Mouse (Mus musculus): ENCODE measurements around the gene Nsg2.

The Nsg2 gene

GRCm38 (mm10) chr11:32011867-32012603 is 11.8 kb downstream of the Nsg2 start:
- peak in 1 of 2 experiments; percentile 74 for DNase-seq (ENCODE audit: low spot score in 2 of 2)

- DNase-seq (ENCODE audit: low spot score in 2 of 2), result no peak
These were observed 12.8 kb downstream of the Nsg2 start for GRCm38 (mm10) chr11:32013014-32013427.

GRCm38 (mm10) chr11:32013561-32013960 is 13.3 kb downstream of the Nsg2 start:
- DNase-seq (ENCODE audit: low spot score in 2 of 2), result no peak

DNA sequence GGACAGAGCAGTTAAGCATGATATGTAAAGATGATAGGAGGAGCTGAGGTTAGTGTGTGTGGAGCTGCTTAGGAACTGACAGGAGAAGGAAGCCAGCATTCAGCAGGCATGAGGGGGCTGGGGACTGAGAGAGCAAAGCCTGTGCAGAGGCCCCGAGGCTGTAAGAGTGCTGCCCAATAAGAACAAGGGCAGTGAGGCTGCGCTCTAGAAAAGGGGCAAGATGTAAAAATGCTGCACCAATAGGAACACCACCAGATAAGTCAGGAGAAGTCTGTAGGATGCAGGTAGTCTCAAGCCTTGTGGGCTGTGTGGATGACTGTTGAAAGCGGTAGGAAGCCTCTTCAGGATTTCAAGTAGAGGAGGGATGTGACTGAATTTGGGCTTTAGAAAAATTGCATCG is 17.9 kb downstream of the Nsg2 start:
- DNase-seq (ENCODE audit: low spot score in 2 of 2), result peak in 1 of 2 experiments; percentile 43

DNA sequence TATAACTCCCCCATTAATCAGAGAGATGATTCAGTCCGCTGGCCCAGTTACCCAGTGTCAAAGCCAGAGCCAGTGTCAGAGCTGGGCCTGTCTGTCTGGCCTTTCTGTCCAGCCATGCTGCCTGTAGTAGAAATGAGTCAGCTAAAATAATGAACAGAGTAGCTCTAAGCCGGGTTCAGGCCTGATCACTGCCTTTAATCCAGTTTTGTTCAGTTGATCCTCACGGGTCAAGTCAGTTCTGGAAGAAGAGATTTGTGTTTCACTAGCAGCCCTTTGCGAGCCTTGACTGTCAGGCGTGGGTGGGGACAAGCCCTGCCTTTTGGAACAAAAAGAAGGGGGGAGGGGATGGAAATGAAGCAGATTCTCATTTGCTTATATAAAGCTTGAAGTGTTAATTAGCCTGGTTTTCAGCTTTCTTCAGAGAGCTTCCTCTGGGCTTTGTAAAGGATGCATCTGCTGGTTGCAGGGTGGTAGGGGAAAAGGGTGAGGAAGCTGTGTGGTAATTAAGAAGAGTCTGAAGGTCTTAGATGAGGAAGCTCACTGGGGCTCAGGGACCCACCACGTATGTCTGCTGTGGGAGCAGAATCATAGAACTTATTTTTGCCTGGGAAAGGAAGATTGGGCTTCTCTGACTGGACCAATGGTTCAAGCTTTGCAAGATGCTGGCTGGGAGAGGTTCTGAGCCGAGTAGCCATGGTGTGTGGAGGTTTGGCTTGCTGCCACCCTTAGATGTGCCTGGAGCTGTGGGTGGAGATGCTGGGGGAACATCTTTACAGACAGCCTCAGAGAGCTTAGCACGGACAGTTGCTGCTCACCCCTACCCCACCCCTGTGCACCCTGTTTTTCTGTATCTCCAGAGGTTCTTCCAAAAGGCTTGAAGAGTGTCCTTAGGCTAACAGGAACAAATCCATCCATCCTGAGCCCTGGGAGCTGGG is 20.0 kb downstream of the Nsg2 start:
- DNase-seq (ENCODE audit: low spot score in 2 of 2), result peak; percentile 57 to 61

DNA sequence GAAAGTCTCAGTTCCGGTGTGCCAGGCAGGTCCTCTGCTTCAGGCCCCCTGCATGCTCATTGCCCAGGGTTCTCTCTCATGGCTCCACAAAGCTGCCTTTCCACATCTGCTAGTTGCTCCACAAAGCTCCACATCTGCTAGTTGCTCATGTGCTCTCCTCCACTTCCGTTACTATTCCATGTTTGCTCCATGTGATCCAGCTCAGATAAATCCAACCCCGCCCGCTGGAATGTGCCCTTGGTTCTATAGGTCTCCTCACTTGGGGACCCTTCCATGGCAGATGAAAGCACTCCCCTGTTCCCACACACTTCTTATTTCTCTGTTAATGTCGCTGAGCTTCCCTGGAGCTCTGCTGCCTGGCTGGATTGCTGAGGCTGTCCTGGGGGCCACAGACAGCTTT is 26.4 kb downstream of the Nsg2 start:
- DNase-seq (ENCODE audit: low spot score in 2 of 2), result no peak

DNA sequence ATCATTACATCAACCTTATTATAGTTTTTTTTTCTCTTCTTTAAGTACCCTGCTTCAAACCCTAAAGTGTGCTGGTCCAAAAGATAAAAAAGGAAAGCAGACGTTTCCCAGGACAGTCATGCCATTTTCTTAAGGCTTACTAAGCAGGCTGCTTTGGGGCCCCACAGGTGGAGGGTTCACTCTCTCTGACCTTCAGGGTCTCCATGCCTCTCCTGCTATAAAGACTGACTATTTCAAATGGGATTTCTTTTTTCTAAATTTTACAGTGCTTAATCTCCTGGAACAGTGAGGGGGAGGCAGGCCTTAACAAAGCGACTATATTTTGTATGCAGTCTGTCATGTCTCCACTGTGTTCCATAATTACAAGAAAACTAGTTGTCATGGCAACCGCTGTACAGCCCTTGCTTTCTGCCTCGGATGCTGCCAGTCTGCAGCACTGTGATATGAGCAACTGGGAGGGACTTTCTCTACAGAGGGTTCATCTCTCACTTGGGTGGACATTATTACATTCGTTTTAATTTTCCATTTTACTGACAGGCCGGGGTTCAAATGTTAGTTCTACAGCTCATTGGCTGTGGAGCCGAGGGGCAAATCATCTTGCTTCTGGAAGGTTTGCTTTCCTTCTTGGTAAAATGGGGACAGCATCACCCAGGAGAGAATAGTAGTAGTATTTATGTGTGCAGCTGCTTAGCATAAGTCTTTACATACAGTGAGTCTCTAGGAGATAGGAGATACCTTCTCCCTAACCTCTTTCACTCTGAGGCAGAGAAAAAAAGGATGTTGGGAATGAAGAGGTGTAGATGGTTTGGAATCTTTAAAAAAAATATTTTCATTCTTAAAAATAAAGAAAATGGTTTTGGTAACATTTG is 27.4 kb downstream of the Nsg2 start:
- peak in 1 of 2 experiments; percentile 79 for DNase-seq (ENCODE audit: low spot score in 2 of 2)

GRCm38 (mm10) chr11:32028605-32029004 is 28.3 kb downstream of the Nsg2 start:
- no peak for DNase-seq (ENCODE audit: low spot score in 2 of 2)

DNA sequence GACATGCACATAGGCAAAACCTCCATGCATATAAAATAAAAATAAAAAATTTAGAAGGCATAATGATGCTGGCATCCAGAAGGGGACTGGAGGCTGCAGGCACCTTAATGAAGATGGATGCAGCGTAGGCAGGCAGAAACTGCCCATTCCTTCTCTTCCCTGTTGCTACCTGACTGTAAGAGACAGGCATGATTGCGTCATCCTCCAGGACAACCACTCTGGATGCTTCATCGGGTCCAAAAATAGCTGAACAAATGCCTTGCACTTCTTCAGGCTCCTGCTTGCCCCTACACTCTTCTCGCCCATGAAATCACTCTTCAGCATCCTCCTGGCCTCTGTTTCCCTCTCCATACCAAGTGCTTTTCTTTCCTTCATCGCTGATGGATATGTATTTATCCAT is 29.1 kb downstream of the Nsg2 start:
- no peak for DNase-seq (ENCODE audit: low spot score in 2 of 2)

DNA sequence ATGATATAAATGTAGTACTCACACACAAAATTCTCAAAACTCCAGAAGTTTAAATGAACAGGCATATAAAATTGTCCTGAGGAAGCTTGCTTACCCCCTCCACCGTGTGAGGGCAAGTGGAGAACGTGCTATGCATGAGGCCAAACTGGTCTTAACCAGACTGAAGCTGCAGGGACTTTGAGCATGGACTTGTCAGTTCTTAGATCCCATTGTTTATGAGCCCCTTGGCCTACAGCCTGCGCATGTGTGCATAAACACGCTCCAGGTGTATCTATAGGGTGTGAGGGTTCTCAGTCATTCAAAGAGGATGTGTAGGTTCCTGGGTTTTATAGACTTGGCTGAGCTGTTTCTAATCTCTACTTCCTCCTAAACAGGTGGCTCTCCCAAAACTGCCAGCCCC is 31.1 kb downstream of the Nsg2 start:
- no peak for DNase-seq (ENCODE audit: low spot score in 2 of 2)

GRCm38 (mm10) chr11:32032053-32032452 is 31.8 kb downstream of the Nsg2 start:
- DNase-seq (ENCODE audit: low spot score in 2 of 2), result no peak

DNA sequence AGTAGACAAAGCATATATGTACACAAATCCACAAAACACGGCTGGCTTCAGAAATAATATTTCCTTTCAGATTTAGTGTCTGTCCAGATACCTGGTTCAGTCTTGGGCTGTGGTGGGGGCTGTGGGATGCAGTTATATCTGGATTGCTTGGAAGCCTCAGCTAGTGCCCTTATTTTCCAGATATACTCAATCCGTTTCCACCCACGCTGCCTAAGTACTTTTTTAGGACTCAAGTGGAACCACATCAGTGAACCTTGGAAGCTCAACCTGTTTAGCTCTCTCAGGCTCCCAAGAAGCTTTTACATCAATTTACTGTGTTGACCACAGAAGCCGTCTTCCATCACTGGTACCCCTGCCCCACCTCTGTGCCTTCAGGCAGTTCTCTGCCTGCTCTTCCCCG is 35.6 kb downstream of the Nsg2 start:
- peak in 1 of 2 experiments; percentile 58 for DNase-seq (ENCODE audit: low spot score in 2 of 2)

- DNase-seq (ENCODE audit: low spot score in 2 of 2), result no peak
These were observed 39.4 kb downstream of the Nsg2 start for GRCm38 (mm10) chr11:32039656-32040055.

DNA sequence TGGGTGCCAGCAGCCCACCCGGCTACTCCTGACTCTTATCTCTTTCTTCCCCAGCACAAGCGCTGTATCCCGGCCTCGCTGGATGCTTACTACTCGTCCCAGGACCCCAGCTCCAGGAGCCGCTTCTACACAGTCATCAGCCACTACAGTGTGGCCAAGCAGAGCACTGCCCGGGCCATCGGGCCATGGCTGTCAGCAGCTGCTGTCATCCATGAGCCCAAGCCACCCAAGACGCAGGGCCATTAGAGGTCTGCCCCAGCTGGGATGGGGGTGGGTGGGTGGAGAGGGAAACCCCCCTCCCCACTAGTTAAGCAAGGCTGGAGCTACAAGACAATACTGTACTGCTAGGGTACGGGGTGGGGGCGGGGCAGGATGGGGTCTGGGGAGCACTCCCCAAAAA is 57.1 kb downstream of the Nsg2 start:
- no peak for DNase-seq (ENCODE audit: low spot score in 2 of 2)

- no peak for DNase-seq (ENCODE audit: low spot score in 2 of 2)
These were observed 57.6 kb downstream of the Nsg2 start for GRCm38 (mm10) chr11:32057861-32058260.

GRCm38 (mm10) chr11:32061020-32061419 is 60.8 kb downstream of the Nsg2 start:
- peak in 1 of 2 experiments; percentile 40 for DNase-seq (ENCODE audit: low spot score in 2 of 2)

GRCm38 (mm10) chr11:32061874-32062273 is 61.6 kb downstream of the Nsg2 start:
- peak; percentile 64 to 69 for DNase-seq (ENCODE audit: low spot score in 2 of 2)

DNA sequence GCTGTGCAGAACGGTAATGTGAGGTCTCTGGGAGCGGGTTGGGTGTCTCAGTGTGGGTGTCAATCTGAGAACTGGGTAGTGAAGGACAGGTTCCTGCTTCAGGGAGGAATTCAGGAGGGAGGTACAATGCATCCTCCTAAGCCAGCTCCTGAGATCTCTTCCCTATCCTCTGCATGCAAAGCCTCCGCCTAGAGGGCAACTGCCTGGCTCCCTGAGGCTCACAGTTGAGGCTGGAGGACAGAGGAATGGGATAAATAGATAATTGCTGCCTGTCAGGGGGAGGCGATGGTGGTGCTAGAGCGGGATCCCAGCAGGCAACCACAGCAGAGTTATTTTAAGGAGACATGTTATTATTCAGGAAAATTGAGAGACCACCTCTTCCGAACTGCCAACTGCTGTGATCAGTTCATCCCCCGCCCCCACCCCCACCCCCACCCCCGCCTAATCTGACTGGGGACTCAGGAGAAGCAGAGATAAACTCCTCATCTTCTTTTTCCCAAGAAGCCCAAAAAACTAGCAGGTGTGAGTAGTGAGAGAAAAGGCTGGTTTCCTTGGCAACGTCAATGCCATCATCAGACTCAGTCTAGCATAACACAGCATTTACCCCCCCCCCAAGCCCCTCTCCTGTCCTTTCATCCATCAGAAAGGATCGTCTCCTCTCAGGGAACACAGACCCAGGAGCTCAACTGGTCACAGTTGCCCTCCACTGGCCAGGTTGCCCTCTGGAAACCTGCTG is 63.7 kb downstream of the Nsg2 start:
- DNase-seq (ENCODE audit: low spot score in 2 of 2), result no peak

- DNase-seq (ENCODE audit: low spot score in 2 of 2), result no peak
These were observed 64.2 kb downstream of the Nsg2 start for GRCm38 (mm10) chr11:32064511-32064862.

GRCm38 (mm10) chr11:32068736-32069490 is 68.7 kb downstream of the Nsg2 start:
- no peak for DNase-seq (ENCODE audit: low spot score in 2 of 2)
